Mouse (Mus musculus) kidney, postnatal 25 days (tissue): Measurements from ENCODE around the gene Tctn1.

Experiments used
- DNase-seq, 2 experiments: peaks; one replicate each; pipeline ENCODE4 v3.0.0; 2021; ENCODE audit warnings: mixed read lengths in 2 of 2

Tctn1 gene

GRCm38 (mm10) chr5:122245186-122245585 lies 19.1 kb downstream of the Tctn1 start:
- DNase-seq: peak; percentile 36 to 47

- no peak for DNase-seq
Observed at GRCm38 (mm10) chr5:122243781-122244523, 20.3 kb downstream of the Tctn1 start.

DNA sequence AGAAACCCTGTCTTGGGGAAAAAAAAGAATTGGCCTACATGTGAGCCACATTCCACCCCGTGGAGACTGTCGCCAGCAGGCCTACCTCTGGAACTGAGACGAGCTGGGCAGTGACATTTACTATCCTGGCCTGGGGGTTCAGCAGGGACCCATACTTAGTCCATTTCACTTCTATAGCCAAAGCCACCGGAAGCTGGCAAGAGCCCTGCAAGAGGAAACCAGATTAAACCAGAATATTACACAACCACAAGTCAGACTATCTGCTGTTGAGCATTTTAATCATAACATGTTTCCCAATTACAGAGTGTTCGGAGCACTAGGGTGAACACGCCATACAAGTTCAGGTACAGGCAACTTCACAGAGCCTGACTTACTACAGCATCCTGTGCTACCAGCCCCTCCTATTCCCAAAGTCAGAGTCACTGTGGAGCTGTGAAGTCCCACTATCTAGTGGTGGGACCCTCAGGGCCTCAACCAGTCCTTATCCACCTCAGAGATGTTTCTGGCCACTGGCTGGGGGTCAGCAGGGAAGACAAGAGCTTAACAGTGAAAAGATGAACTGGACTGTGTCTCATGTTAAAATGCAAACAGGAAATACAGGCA lies 21.6 kb downstream of the Tctn1 start:
- peak in 1 of 2 experiments; percentile 39 for DNase-seq

DNA sequence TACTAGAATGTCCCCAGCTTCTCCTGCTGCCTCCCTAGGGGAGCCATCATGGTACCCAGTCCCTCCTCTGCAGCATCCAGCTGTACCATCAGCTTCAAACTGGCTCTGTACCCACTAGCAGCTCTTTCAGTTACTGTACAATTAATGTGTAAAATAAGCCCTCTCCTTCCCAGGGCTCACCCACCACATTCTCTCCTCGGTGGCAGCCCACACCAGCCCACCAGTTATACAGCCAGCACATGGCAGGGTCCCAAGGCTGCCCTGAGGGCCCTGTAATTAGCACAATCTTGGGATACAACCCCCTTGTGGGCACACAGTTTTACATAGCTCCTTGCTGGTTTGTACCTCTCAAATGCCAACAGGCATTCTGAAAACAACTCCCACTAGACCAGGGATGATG lies 23.3 kb downstream of the Tctn1 start:
- no peak for DNase-seq

- DNase-seq: peak; percentile 71 to 76
Observed at GRCm38 (mm10) chr5:122240521-122240920, 23.7 kb downstream of the Tctn1 start.

GRCm38 (mm10) chr5:122239618-122240017 lies 24.6 kb downstream of the Tctn1 start:
- DNase-seq: no peak

DNA sequence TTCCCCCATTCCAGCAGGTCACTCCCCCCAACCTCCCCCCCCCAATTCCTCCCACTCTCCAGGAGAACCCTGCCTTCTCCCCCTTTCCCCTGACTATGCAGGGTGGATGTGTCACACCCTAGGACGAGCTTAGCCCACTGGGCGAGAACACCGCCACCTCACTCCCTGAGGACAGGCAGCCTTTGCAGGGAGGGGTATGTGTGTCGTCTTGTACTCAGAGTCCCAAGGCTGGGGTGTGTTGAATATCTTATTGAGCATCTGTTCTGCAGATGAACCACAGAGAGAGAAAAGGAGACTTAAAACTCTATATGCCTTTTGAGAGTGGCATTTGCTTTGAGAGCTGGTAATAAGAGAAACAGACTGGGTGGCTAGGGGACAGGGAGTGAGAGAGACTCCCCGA lies 27.1 kb downstream of the Tctn1 start:
- DNase-seq: no peak

GRCm38 (mm10) chr5:122235196-122235836 lies 28.9 kb downstream of the Tctn1 start:
- no peak for DNase-seq

GRCm38 (mm10) chr5:122234319-122235195 lies 29.7 kb downstream of the Tctn1 start:
- no peak for DNase-seq

- peak in 1 of 2 experiments; percentile 47 for DNase-seq
Observed at GRCm38 (mm10) chr5:122233695-122234094, 30.6 kb downstream of the Tctn1 start.

- DNase-seq: no peak
Observed at GRCm38 (mm10) chr5:122233077-122233581, 31.1 kb downstream of the Tctn1 start.

DNA sequence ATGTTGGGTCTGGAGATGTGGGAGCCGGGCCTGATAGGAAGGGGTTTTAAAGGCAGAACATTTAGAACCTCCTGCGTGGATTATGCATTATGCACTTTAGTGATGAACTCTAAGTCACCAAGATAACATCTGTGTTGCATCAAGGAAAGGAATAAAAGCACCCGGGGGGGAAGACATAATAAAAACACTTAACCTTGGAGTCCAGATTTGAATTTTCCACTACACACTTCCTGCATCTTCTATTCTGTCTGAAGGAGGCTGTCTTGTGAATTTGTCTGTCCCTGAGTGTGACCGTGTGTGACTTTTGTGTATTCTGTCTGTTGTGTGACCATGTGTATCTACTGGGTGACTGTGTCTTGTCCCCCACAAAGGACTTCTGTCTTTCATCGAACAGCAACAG lies 32.3 kb downstream of the Tctn1 start:
- no peak for DNase-seq

- DNase-seq: no peak
Observed at GRCm38 (mm10) chr5:122231431-122231830, 32.8 kb downstream of the Tctn1 start.

- DNase-seq: no peak
Observed at GRCm38 (mm10) chr5:122230816-122231215, 33.4 kb downstream of the Tctn1 start.

GRCm38 (mm10) chr5:122228772-122229171 lies 35.5 kb downstream of the Tctn1 start:
- peak in 1 of 2 experiments; percentile 60 for DNase-seq

- DNase-seq: no peak
Observed at GRCm38 (mm10) chr5:122228271-122228765, 35.9 kb downstream of the Tctn1 start.

DNA sequence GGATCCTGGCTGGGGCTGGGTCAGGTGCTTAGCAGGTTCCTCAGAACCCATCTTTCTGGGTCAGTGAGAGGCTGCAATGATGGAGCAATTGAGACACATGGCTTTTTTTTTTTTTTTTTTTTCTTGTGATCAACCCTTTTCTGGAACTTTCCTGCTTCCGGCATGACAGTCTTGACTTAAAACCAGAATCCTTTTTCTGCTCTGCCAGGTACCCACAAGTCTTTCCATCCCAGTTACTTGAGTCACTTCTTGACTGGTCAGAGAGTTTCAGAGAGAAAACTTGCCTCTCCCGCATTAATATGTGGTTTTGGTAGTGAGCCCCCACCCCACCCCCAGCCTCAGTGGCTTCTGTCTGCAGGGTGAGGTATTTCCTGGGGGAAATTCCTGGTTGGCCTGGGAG lies 40.0 kb downstream of the Tctn1 start:
- no peak for DNase-seq

DNA sequence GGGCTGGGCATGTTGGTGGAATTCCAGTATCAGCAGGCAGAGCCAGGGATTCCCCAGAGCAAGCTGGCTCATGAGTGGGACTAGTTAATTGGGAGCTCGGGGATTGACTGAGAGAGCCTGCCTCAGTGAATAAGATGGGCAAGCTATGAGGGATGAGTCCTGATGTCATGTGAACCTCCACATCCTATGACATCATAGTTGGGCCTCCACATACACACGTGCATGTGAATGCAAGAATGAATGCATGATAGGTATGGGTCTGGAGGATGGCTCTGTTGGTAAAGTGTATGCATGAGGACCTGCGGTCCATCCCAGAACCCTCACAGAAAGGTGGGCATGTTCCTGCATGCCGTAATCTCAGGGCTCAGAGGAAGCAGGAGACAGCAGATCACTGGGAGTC lies 43.2 kb downstream of the Tctn1 start:
- DNase-seq: no peak

DNA sequence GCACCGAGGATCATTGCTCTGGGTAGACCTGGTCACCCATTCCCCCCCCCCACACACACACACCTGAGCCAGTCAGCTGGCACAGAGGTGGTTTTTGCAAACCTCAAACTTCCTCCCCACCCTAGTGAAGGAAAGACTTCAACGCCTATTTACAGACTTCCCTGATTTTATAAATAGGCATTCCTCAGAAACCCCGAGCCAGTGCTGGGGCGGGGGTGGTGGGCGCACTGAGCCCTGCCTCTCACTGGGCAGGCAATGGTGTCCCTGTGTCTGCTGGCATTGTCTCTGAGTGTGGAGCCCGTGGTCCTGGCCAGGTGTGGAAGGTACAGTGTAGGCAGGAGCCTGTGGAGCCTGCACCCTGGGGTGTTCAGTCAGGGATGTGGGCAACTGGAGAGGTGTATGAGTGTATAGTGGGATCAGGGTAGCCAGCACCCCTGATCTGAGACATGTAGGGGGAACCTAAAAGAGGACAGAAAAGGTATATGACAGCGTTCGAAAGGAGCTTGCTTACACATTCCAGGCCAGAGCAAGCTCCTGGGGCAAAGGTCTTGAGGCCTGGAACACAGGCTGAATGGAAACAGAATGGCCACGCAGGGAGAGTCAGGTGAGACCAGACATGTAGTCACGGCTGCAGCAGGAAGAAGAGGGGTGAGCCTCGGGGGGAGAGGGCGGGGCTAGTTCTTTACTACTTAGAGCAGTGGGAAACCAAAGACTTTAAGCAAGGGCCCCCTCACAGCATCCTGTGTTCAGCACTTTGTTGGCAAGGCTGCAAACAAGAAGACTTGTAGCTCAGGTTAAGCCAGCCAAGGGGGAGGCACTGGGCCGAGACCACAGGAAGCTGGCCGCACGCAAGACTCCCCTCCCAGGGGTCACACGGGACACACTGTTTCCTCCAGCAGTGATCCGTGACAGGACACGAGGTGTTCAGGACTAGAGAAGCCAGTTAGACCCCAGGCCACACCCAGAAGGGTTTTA lies 44.3 kb downstream of the Tctn1 start:
- peak; percentile 52 to 88 for DNase-seq

DNA sequence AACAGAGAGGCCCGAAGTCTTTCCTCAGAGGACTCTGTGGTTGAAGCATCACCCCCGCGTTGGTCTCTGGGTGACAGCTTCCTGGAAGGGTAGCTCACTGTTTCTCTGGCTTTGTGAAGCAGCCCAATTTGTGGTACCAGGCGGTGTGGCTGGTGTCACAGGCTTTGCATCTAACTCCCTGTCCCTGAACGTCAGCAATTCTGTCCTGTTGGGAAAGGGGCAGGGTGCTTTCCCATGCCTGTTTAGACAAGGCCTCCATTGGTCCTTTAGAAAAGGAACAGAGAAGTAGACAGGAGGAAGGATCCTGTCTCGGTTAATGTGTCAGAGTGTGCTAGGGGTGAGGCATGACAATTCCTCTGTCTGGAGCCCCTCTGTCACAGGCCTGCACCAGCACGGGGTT lies 45.3 kb downstream of the Tctn1 start:
- no peak for DNase-seq
